Mouse (Mus musculus) adrenal gland, postnatal 36 days (tissue): ENCODE measurements around the gene Syngr1. TPM values are rescaled to one million over a fixed set of nuclear protein-coding genes. Genes with fewer than 3 reads are reported as not detected.
"Not testable (repeated sequence)": the region's sequence is repeated elsewhere in the genome, so short reads cannot be mapped to it uniquely, and the experiment has no call there.

Experiments
- DNase-seq, 2 experiments: peaks; one replicate each; pipeline ENCODE4 v3.0.0; 2021; ENCODE audit warnings: mixed read lengths in 1 of 2
- total RNA-seq, 2 experiments: library from RNA; stranded (reverse); gene quantifications; 2 replicates each; pipeline ENCODE4 v1.2.3; 2021

Gene Syngr1
- total RNA-seq, 2 experiments from 2014 or later = 28.0 to 31.5 TPM

- no peak for DNase-seq
Measured at GRCm38 (mm10) chr15:80115866-80116794, 25.0 kb downstream of the Syngr1 start.

- no peak for DNase-seq
Measured at GRCm38 (mm10) chr15:80117154-80117553, 26.0 kb downstream of the Syngr1 start.

- DNase-seq = no peak
Measured at GRCm38 (mm10) chr15:80119076-80119475, 27.9 kb downstream of the Syngr1 start.

- DNase-seq = no peak
Measured at GRCm38 (mm10) chr15:80121721-80122325, 30.7 kb downstream of the Syngr1 start.

GRCm38 (mm10) chr15:80122431-80122830 lies 31.3 kb downstream of the Syngr1 start:
- DNase-seq = not testable (repeated sequence)

GRCm38 (mm10) chr15:80124651-80125050 lies 33.5 kb downstream of the Syngr1 start:
- no peak for DNase-seq

GRCm38 (mm10) chr15:80127191-80127590 lies 36.1 kb downstream of the Syngr1 start:
- no peak for DNase-seq

- DNase-seq = no peak
Measured at GRCm38 (mm10) chr15:80129982-80130381, 38.8 kb downstream of the Syngr1 start.

- no peak for DNase-seq
Measured at GRCm38 (mm10) chr15:80130689-80131088, 39.6 kb downstream of the Syngr1 start.

GRCm38 (mm10) chr15:80131421-80131820 lies 40.3 kb downstream of the Syngr1 start:
- DNase-seq = no peak

GRCm38 (mm10) chr15:80132452-80132851 lies 41.3 kb downstream of the Syngr1 start:
- no peak for DNase-seq

GRCm38 (mm10) chr15:80132993-80133586 lies 42.0 kb downstream of the Syngr1 start, which contains the start of gene Tab1:
Gene Tab1 (plus strand): TSS chr15:80133127.
- peak; percentile 92 to 95 for DNase-seq

- peak; percentile 23 to 37 for DNase-seq
Measured at GRCm38 (mm10) chr15:80133682-80134449, 42.7 kb downstream of the Syngr1 start.

GRCm38 (mm10) chr15:80134450-80134847 lies 43.3 kb downstream of the Syngr1 start:
- peak; percentile 51 to 67 for DNase-seq

GRCm38 (mm10) chr15:80135499-80135898 lies 44.4 kb downstream of the Syngr1 start:
- DNase-seq = no peak

GRCm38 (mm10) chr15:80136645-80137044 lies 45.5 kb downstream of the Syngr1 start:
- DNase-seq = peak in 1 of 2 experiments; percentile 52

GRCm38 (mm10) chr15:80137945-80138791 lies 47.0 kb downstream of the Syngr1 start:
- peak in 1 of 2 experiments; percentile 28 for DNase-seq

- no peak for DNase-seq
Measured at GRCm38 (mm10) chr15:80140302-80140701, 49.2 kb downstream of the Syngr1 start.

- no peak for DNase-seq
Measured at GRCm38 (mm10) chr15:80140878-80141277, 49.7 kb downstream of the Syngr1 start.

- DNase-seq = no peak
Measured at GRCm38 (mm10) chr15:80142130-80142529, 51.0 kb downstream of the Syngr1 start.

- peak in 1 of 2 experiments; percentile 35 for DNase-seq
Measured at GRCm38 (mm10) chr15:80143760-80144159, 52.6 kb downstream of the Syngr1 start.
